Mouse (Mus musculus) ES-E14 (cell line): ENCODE data around the gene Zfp827.

Experiments used
- CHD2 ChIP-seq: IDR thresholded peaks from 2 replicates; pipeline ENCODE4 v1.6.1; 2014; ENCODE audit warnings: mild to moderate bottlenecking, low read depth, low read length, inconsistent platforms
- HCFC1 ChIP-seq: IDR thresholded peaks from 2 replicates; pipeline ENCODE4 v1.6.1; 2012; ENCODE audit warnings: low read length, inconsistent platforms, borderline replicate concordance; ENCODE audit not compliant: insufficient read depth
- MAFK ChIP-seq: IDR thresholded peaks from 2 replicates; pipeline ENCODE4 v1.6.1; 2014; ENCODE audit warnings: mild to moderate bottlenecking, low read depth, low read length, inconsistent platforms; ENCODE audit not compliant: insufficient read depth
- ZC3H11A ChIP-seq: IDR thresholded peaks from 2 replicates; pipeline ENCODE4 v1.6.1; 2012; ENCODE audit warnings: low read depth, mild to moderate bottlenecking, inconsistent platforms, low read length, borderline replicate concordance
- ZNF384 ChIP-seq: IDR thresholded peaks from 2 replicates; pipeline ENCODE4 v1.6.1; 2012; ENCODE audit warnings: low read depth, low read length, inconsistent platforms

GRCm38 (mm10) chr8:79139614-79140013, 111.4 kb downstream of the Zfp827 start:
- TF ChIP-seq HCFC1, result no peak
- TF ChIP-seq ZNF384, result no peak
- TF ChIP-seq MAFK, result no peak
- TF ChIP-seq ZC3H11A, result no peak
- TF ChIP-seq CHD2, result no peak
